Mouse (Mus musculus) testis, adult 2 months (tissue): ENCODE measurements around the gene Dpp9.

Experiments used
- CTCF ChIP-seq: fragments of 200-500 bp; IDR thresholded peaks from 2 replicates; pipeline ENCODE4 v1.5.1; 2012; ENCODE audit warnings: low read depth, mild to moderate bottlenecking, inconsistent platforms, low read length, moderate library complexity; ENCODE audit not compliant: control insufficient read depth, insufficient read depth, insufficient replicate concordance
- POLR2A ChIP-seq: fragments of 200-500 bp; IDR thresholded peaks from 2 replicates; pipeline ENCODE4 v1.6.1; 2012; ENCODE audit warnings: low read depth, mild to moderate bottlenecking, inconsistent platforms, low read length, moderate library complexity; ENCODE audit not compliant: control insufficient read depth

- TF ChIP-seq CTCF (no peak), POLR2A (no peak)
These were observed 68.8 kb downstream of the Dpp9 start for GRCm38 (mm10) chr17:56149897-56150296.
